Mouse (Mus musculus) MEL (cell line): ENCODE data around the gene Cercam. TPM values are rescaled to one million over a fixed set of nuclear protein-coding genes. Genes with fewer than 3 reads are reported as not detected.

Source experiments
- DNase-seq: peaks from one replicate; pipeline ENCODE4 v3.0.0; 2011; ENCODE audit warnings: low read depth, low spot score
- H3K27ac ChIP-seq: 2 replicates; pipeline ENCODE4 v1.5.1; 2012; ENCODE audit warnings: low read depth, mild to moderate bottlenecking, control low read depth, low read length, moderate library complexity; ENCODE audit not compliant: control insufficient read depth
- H3K27me3 ChIP-seq, 2 experiments: fragments of 150-350 bp in 1 of 2; sonication (generic) in 1 of 2; 2 replicates each; pipeline ENCODE4 v1.6.1; 2012; ENCODE audit warnings: low read length in 2 of 2, mild to moderate bottlenecking in 2 of 2, improper control_type of control experiment in 1 of 2, moderate library complexity in 1 of 2; ENCODE audit not compliant: insufficient read depth in 2 of 2, control insufficient read depth in 1 of 2
- H3K36me3 ChIP-seq, 2 experiments: 2 replicates each; pipeline ENCODE4 v1.6.1; 2012 to 2014; ENCODE audit warnings: low read length in 2 of 2, improper control_type of control experiment in 1 of 2, inconsistent platforms in 1 of 2, mild to moderate bottlenecking in 1 of 2; ENCODE audit not compliant: insufficient read depth in 2 of 2, control insufficient read depth in 1 of 2
- H3K4me1 ChIP-seq, 2 experiments: fragments of 150-350 bp in 1 of 2; sonication (generic) in 1 of 2; 2 replicates each; pipeline ENCODE4 v1.6.1; 2012; ENCODE audit warnings: low read length in 2 of 2, improper control_type of control experiment in 1 of 2, mild to moderate bottlenecking in 1 of 2; ENCODE audit not compliant: insufficient read depth in 2 of 2, control insufficient read depth in 1 of 2
- H3K4me3 ChIP-seq, 2 experiments: fragments of 150-350 bp in 1 of 2; sonication (generic) in 1 of 2; 2 replicates each; pipeline ENCODE4 v1.5.1; 2012; ENCODE audit warnings: low read depth in 2 of 2, low read length in 2 of 2, mild to moderate bottlenecking in 2 of 2, moderate library complexity in 2 of 2, control low read depth in 1 of 2, improper control_type of control experiment in 1 of 2; ENCODE audit not compliant: control insufficient read depth in 1 of 2, insufficient read depth in 1 of 2
- H3K79me2 ChIP-seq: 2 replicates; pipeline ENCODE4 v1.6.1; 2012; ENCODE audit warnings: mild to moderate bottlenecking, low read length, moderate library complexity; ENCODE audit not compliant: control insufficient read depth, poor library complexity, insufficient read depth
- H3K9ac ChIP-seq: 2 replicates; pipeline ENCODE4 v1.6.1; 2012; ENCODE audit warnings: low read depth, mild to moderate bottlenecking, control low read depth, low read length, moderate library complexity; ENCODE audit not compliant: control insufficient read depth, poor library complexity, severe bottlenecking
- H3K9me3 ChIP-seq: fragments of 150-350 bp; sonication (generic); replicated peaks from 2 replicates; pipeline ENCODE4 v1.6.1; 2012; ENCODE audit warnings: mild to moderate bottlenecking, low read length, improper control_type of control experiment, moderate library complexity; ENCODE audit not compliant: insufficient read depth
- BHLHE40 ChIP-seq: IDR thresholded peaks from 2 replicates; pipeline ENCODE4 v1.6.1; 2012; ENCODE audit warnings: low read depth, mild to moderate bottlenecking, inconsistent platforms, low read length, improper control_type of control experiment, borderline replicate concordance
- CHD1 ChIP-seq: IDR thresholded peaks from 2 replicates; pipeline ENCODE4 v1.6.1; 2012; ENCODE audit warnings: low read depth, mild to moderate bottlenecking, inconsistent platforms, low read length, improper control_type of control experiment
- CTCF ChIP-seq, 3 experiments: IDR thresholded peaks in 2 of 3; conservative IDR thresholded peaks in 1 of 3; 2 replicates each; pipeline ENCODE4 v1.5.1; 2011 to 2012; ENCODE audit warnings: low read length in 3 of 3, low read depth in 2 of 3, mild to moderate bottlenecking in 2 of 3, improper control_type of control experiment in 1 of 3, inconsistent platforms in 1 of 3, mixed read lengths in 1 of 3, moderate library complexity in 1 of 3; ENCODE audit not compliant: control insufficient read depth in 1 of 3, insufficient read depth in 1 of 3, poor library complexity in 1 of 3, severe bottlenecking in 1 of 3
- E2F4 ChIP-seq: IDR thresholded peaks from 2 replicates; pipeline ENCODE4 v1.6.1; 2011; ENCODE audit warnings: low read depth, low read length, improper control_type of control experiment, borderline replicate concordance
- ELF1 ChIP-seq: IDR thresholded peaks from 2 replicates; pipeline ENCODE4 v1.6.1; 2014; ENCODE audit warnings: low read depth, mild to moderate bottlenecking, inconsistent platforms, low read length, improper control_type of control experiment, moderate library complexity
- EP300 ChIP-seq, 2 experiments: IDR thresholded peaks; 2 replicates each; pipeline ENCODE4 v1.6.1; 2011; ENCODE audit warnings: improper control_type of control experiment in 2 of 2, low read length in 2 of 2, low read depth in 1 of 2, mild to moderate bottlenecking in 1 of 2
- HCFC1 ChIP-seq: IDR thresholded peaks from 2 replicates; pipeline ENCODE4 v1.6.1; 2012; ENCODE audit warnings: low read depth, mild to moderate bottlenecking, inconsistent platforms, low read length, improper control_type of control experiment, moderate library complexity
- KAT2A ChIP-seq: conservative IDR thresholded peaks from 2 replicates; pipeline ENCODE4 v1.6.1; 2012; ENCODE audit warnings: low read depth, low read length, improper control_type of control experiment, inconsistent platforms
- MAX ChIP-seq: IDR thresholded peaks from 2 replicates; pipeline ENCODE4 v1.6.1; 2011; ENCODE audit warnings: low read length, improper control_type of control experiment
- MAZ ChIP-seq: IDR thresholded peaks from 2 replicates; pipeline ENCODE4 v1.6.1; 2012; ENCODE audit warnings: low read depth, mild to moderate bottlenecking, inconsistent platforms, low read length, improper control_type of control experiment
- MXI1 ChIP-seq: IDR thresholded peaks from 2 replicates; pipeline ENCODE4 v1.6.1; 2011; ENCODE audit warnings: mild to moderate bottlenecking, low read depth, low read length, improper control_type of control experiment
- NELFE ChIP-seq: IDR thresholded peaks from 2 replicates; pipeline ENCODE4 v1.6.1; 2011; ENCODE audit warnings: low read depth, low read length, improper control_type of control experiment
- NRF1 ChIP-seq: IDR thresholded peaks from 2 replicates; pipeline ENCODE4 v1.6.1; 2014; ENCODE audit warnings: low read depth, mild to moderate bottlenecking, inconsistent platforms, low read length, improper control_type of control experiment, moderate library complexity; ENCODE audit not compliant: poor library complexity, insufficient read depth, severe bottlenecking
- POLR2A ChIP-seq, 2 experiments: IDR thresholded peaks; 2 replicates each; pipeline ENCODE4 v1.6.1; 2011 to 2012; ENCODE audit warnings: low read length in 2 of 2, mild to moderate bottlenecking in 2 of 2, control low read depth in 1 of 2, improper control_type of control experiment in 1 of 2, low read depth in 1 of 2, moderate library complexity in 1 of 2; ENCODE audit not compliant: control insufficient read depth in 1 of 2, insufficient read depth in 1 of 2, poor library complexity in 1 of 2
- POLR2AphosphoS2 ChIP-seq: IDR thresholded peaks from 2 replicates; pipeline ENCODE4 v1.6.1; 2011; ENCODE audit warnings: low read length, improper control_type of control experiment
- RAD21 ChIP-seq: IDR thresholded peaks from 2 replicates; pipeline ENCODE4 v1.6.1; 2011; ENCODE audit warnings: mild to moderate bottlenecking, low read depth, low read length, improper control_type of control experiment
- SIN3A ChIP-seq: IDR thresholded peaks from 2 replicates; pipeline ENCODE4 v1.6.1; 2012; ENCODE audit warnings: low read length, improper control_type of control experiment, inconsistent platforms
- SMC3 ChIP-seq: IDR thresholded peaks from 2 replicates; pipeline ENCODE4 v1.6.1; 2011; ENCODE audit warnings: low read depth, low read length, improper control_type of control experiment
- TAL1 ChIP-seq: IDR thresholded peaks from 2 replicates; pipeline ENCODE4 v1.6.1; 2012; ENCODE audit warnings: mild to moderate bottlenecking, inconsistent platforms, low read length, moderate library complexity, mixed read lengths
- TCF12 ChIP-seq: IDR thresholded peaks from 2 replicates; pipeline ENCODE4 v1.6.1; 2014; ENCODE audit warnings: low read depth, mild to moderate bottlenecking, inconsistent platforms, low read length, improper control_type of control experiment, moderate library complexity
- ZC3H11A ChIP-seq: IDR thresholded peaks from 2 replicates; pipeline ENCODE4 v1.6.1; 2012; ENCODE audit warnings: low read depth, mild to moderate bottlenecking, inconsistent platforms, low read length, improper control_type of control experiment
- ZKSCAN1 ChIP-seq: IDR thresholded peaks from 2 replicates; pipeline ENCODE4 v1.6.1; 2012; ENCODE audit warnings: low read depth, mild to moderate bottlenecking, inconsistent platforms, low read length, improper control_type of control experiment, moderate library complexity
- ZMIZ1 ChIP-seq: IDR thresholded peaks from 2 replicates; pipeline ENCODE4 v1.6.1; 2012; ENCODE audit warnings: low read depth, mild to moderate bottlenecking, inconsistent platforms, low read length, improper control_type of control experiment, moderate library complexity
- polyA plus RNA-seq, 2 experiments: library from polyadenylated mRNA; stranded (reverse) in 1 of 2; unstranded in 1 of 2; fragments of >175 nt in 1 of 2; fragments of >200 nt in 1 of 2; gene quantifications; 2 replicates each; pipeline versions ENCODE4 v1.2.1 to v1.2.4; 2012; ENCODE audit warnings: low replicate concordance in 2 of 2, low read depth in 1 of 2; ENCODE audit not compliant: insufficient read length in 2 of 2, insufficient read depth in 1 of 2, missing spikeins in 1 of 2
- total RNA-seq: library from RNA; depleted of rRNA; stranded (reverse); fragments of 300-350 nt; gene quantifications from 2 replicates; pipeline ENCODE4 v1.2.3, GENCODE M21; 2012

The Cercam gene
- total and polyA plus RNA-seq, 3 experiments: 8.8 to 23.4 TPM; not detected in 1

DNA sequence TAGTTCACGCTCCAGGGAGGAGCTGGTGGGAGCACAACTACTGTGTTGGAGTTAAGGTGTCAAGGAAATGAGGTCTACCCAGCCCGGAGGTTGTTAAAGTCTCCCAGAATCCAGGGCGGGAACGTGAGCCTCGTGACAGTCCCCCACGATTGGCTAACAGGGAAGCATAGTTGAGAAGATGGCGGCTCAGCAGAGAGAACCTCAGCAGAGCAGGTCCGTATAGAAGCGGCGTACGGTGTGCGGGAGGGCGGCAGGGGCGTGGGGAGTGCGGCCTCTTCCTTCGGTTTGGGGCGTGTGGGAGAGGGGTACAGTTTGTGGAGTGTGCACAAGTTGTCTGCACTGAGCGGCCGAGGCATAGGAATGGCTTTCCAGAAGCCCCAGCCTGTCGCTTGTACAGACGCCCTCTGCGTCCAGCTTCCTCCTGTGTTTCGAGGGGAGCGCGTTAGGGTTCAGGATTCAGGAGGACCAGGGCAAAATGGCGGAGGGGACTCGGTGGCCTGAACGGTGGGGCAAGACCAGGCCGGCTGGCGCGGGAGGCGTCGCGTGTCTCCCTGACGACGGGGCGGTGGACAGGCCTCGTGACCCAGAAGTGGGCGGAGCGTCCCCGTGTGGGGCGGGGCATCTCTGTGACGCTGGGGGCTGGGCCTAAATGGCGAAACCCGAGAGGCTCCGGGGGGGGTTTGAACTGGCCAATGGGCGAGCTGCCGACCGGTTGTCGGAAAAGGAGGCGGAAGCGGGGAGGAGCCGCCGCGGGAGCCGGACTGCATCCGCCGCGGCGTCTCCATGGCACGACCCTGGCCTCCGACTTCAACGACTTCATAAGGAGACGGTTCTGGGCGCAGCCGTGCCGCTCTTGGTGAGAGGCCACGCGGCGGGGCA lies 20.3 kb downstream of the Cercam start, which contains the start of gene Odf2 (continued):
- no peak for TF ChIP-seq KAT2A
- peak; percentile 71 for TF ChIP-seq NELFE
- 0 out of 2 replicates have a peak, but pooled peaks have one; percentile 55 for TF ChIP-seq POLR2AphosphoS2
- TF ChIP-seq E2F4: peak; percentile 72; the same call in 1 of the 2 replicates
- no peak for TF ChIP-seq NRF1
- TF ChIP-seq ZC3H11A: no peak
- TF ChIP-seq MAX: peak; percentile 88
- TF ChIP-seq ZMIZ1: peak; percentile 23; the same call in 1 of the 2 replicates
- peak; percentile 71 for TF ChIP-seq HCFC1
- TF ChIP-seq RAD21: no peak
- TF ChIP-seq BHLHE40: no peak
- peak; percentile 94 for TF ChIP-seq MXI1
- TF ChIP-seq POLR2A (IDR thresholded peaks at IDR 0.05; ENCODE audit: control insufficient read depth in 1 of 2, insufficient read depth in 1 of 2, low read depth in 1 of 2, low read length in 2 of 2, poor library complexity in 1 of 2): peak; percentile 1 to 78; a peak in 2 of 4 replicates
- no peak for TF ChIP-seq TAL1

DNA sequence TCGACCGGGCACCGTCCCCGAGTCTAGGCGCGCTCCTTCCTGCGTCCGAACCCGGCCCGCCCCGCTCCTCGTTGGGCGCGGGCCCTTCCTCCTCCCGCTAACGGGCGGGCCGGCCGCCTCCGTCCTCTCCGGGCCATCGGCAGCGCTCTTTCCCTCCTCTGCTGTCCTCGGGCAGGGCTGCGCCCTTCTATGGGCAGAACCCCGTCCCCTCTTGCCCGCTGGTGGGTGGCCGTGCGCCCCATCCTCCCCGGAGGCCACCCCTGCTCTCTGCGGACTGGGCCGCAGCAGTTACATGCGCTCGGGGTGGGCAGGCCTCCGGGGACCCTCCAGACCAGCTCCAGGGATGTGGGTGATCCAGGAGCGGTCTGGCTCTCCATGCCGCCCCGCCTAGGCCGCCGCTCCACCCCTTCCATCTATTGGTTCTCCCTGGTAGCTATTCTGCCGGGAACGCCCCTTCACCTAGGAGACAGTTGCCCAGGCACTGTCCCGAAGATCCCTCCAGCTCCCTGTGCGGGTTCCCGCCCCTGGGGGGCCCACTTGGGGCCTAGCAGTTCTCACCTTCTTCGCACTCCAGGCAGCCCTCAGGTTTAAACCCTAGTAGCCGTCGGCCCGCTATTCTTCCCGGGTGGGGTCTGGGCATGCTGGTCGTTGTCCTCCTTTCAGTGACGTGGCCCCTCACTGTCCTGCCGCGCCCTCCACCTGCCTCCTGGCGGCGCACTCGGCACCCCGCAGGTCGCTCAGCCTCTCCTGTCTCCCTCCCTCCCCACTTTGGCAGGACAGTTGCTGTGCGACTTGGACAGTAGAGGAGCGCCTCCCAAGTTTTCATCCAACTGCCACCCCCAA lies 21.2 kb downstream of the Cercam start:
- peak overlapping the region; percentile 62 for H3K27ac ChIP-seq
- TF ChIP-seq POLR2A (IDR thresholded peaks at IDR 0.05; ENCODE audit: control insufficient read depth in 1 of 2, insufficient read depth in 1 of 2, low read depth in 1 of 2, low read length in 2 of 2, poor library complexity in 1 of 2) (peak; percentile 53 to 71; a peak in 2 of 4 replicates), TCF12 (no peak), MXI1 (peak; percentile 72), ELF1 (peak; percentile 57; the same call in 1 of the 2 replicates), TAL1 (no peak), MAZ (peak; percentile 73; the same call in 1 of the 2 replicates), NRF1 (no peak), EP300 (IDR thresholded peaks at IDR 0.05; ENCODE audit: low read depth in 1 of 2, low read length in 2 of 2) (no peak), NELFE (peak; percentile 32; the same call in 1 of the 2 replicates), CHD1 (no peak), E2F4 (0 out of 2 replicates have a peak, but pooled peaks have one; percentile 18), RAD21 (no peak; the same call in 1 of the 2 replicates), MAX (peak; percentile 44; the same call in 1 of the 2 replicates), CTCF (IDR thresholded peaks at IDR 0.05 in 2 of 3, conservative IDR thresholded peaks at IDR 0.05 in 1 of 3; ENCODE audit: control insufficient read depth in 1 of 3, insufficient read depth in 1 of 3, low read depth in 2 of 3, low read length in 3 of 3, poor library complexity in 1 of 3, severe bottlenecking in 1 of 3) (peak in 2 of 3 experiments; percentile 51 to 61; a peak in 5 of 6 replicates), ZMIZ1 (0 out of 2 replicates have a peak, but pooled peaks have one; percentile 63), SMC3 (peak; percentile 20; the same call in 1 of the 2 replicates), HCFC1 (no peak; the same call in 1 of the 2 replicates), ZKSCAN1 (no peak), SIN3A (peak; percentile 43)
- peaks cover 2 to 14% of the 10 kb centered on the region in 2 experiments for H3K36me3 ChIP-seq
- peak overlapping the region; percentile 92 for H3K9ac ChIP-seq
- DNase-seq: peak; percentile 92
- no peaks in the 10 kb centered on the region for H3K27me3 ChIP-seq
- peaks cover 14% of the 10 kb centered on the region for H3K79me2 ChIP-seq
- no peaks in the 10 kb centered on the region for H3K9me3 ChIP-seq
- peak overlapping the region; percentile 82 to 88 for H3K4me3 ChIP-seq
- H3K4me1 ChIP-seq: peaks cover 0 to 14% of the 10 kb centered on the region in 2 experiments; a peak in 3 of 4 replicates
